Mouse (Mus musculus) liver, postnatal 0 days (tissue): ENCODE results near the gene Mymx. TPM values are rescaled to one million over a fixed set of nuclear protein-coding genes. Genes with fewer than 3 reads are reported as not detected.
A peak's percentile ranks its signal among the peaks of the same experiment; 100 is the strongest.

Experiments used
- ATAC-seq: fragments of 200-750 bp; cut with Nextera tagmentation; 2 replicates; pipeline ENCODE4 v1.8.0; 2017; ENCODE audit warnings: mild to moderate bottlenecking, moderate library complexity
- DNase-seq: peaks from one replicate; pipeline ENCODE4 v3.0.0-alpha.2; 2016
- H3K27ac ChIP-seq: fragments of 300-500 bp; sonication (generic); 2 replicates; pipeline ENCODE4 v1.5.1; 2014; ENCODE audit warnings: antibody characterized with exemption, moderate library complexity, mild to moderate bottlenecking, low read depth
- H3K27me3 ChIP-seq: fragments of 300-500 bp; sonication (generic); 2 replicates; pipeline ENCODE4 v1.6.1; 2014; ENCODE audit warnings: low read length, control low read depth, mixed read lengths; ENCODE audit not compliant: insufficient read depth
- H3K36me3 ChIP-seq: fragments of 300-500 bp; sonication (generic); replicated peaks from 2 replicates; pipeline ENCODE4 v1.6.1; 2014; ENCODE audit warnings: mild to moderate bottlenecking, control low read depth, low read length, moderate library complexity, mixed read lengths; ENCODE audit not compliant: insufficient read depth
- H3K4me1 ChIP-seq: fragments of 300-500 bp; sonication (generic); 2 replicates; pipeline ENCODE4 v1.6.1; 2014; ENCODE audit warnings: antibody characterized with exemption, mild to moderate bottlenecking, control low read depth; ENCODE audit not compliant: insufficient read depth
- H3K4me2 ChIP-seq: fragments of 300-500 bp; sonication (generic); 2 replicates; pipeline ENCODE4 v1.6.1; 2014; ENCODE audit warnings: low read depth, mild to moderate bottlenecking, low read length, moderate library complexity, mixed read lengths
- H3K4me3 ChIP-seq: fragments of 300-500 bp; sonication (generic); 2 replicates; pipeline ENCODE4 v1.5.1; 2014; ENCODE audit warnings: low read depth, low read length
- H3K9ac ChIP-seq: fragments of 300-500 bp; sonication (generic); replicated peaks from 2 replicates; pipeline ENCODE4 v1.6.1; 2014; ENCODE audit warnings: mild to moderate bottlenecking, moderate library complexity
- H3K9me3 ChIP-seq: fragments of 300-500 bp; sonication (generic); 2 replicates; pipeline ENCODE4 v1.6.1; 2016; ENCODE audit warnings: mild to moderate bottlenecking, control low read depth, low read length, mixed read lengths
- CTCF ChIP-seq: sonication (generic); IDR thresholded peaks from 2 replicates; pipeline ENCODE4 v1.5.1; 2016; ENCODE audit warnings: antibody characterized with exemption, low read depth
- EP300 ChIP-seq: IDR thresholded peaks from 2 replicates; pipeline ENCODE4 v1.6.1; 2016; ENCODE audit warnings: antibody characterized with exemption, low read depth, mild to moderate bottlenecking
- WGBS: fragments of 180-500 bp; shearing (Covaris S2); extraction: QIAGEN DNeasy Blood & Tissue Kit; methylation state at CpG from one replicate; pipeline ENCODE4 v1.1.7; 2014; ENCODE audit not compliant: insufficient replicate concordance; 5-methylcytosine and 5-hydroxymethylcytosine counted together
- polyA plus RNA-seq: library from polyadenylated mRNA; unstranded; fragments of >200 nt; fragmentation: Nextera tagmentation; extraction: Ambion mirVana; gene quantifications from 2 replicates; pipeline ENCODE4 v1.2.1, GENCODE M21; 2015

Gene Mymx
- polyA plus RNA-seq, 1 experiment from 2014 or later, result not detected

DNA sequence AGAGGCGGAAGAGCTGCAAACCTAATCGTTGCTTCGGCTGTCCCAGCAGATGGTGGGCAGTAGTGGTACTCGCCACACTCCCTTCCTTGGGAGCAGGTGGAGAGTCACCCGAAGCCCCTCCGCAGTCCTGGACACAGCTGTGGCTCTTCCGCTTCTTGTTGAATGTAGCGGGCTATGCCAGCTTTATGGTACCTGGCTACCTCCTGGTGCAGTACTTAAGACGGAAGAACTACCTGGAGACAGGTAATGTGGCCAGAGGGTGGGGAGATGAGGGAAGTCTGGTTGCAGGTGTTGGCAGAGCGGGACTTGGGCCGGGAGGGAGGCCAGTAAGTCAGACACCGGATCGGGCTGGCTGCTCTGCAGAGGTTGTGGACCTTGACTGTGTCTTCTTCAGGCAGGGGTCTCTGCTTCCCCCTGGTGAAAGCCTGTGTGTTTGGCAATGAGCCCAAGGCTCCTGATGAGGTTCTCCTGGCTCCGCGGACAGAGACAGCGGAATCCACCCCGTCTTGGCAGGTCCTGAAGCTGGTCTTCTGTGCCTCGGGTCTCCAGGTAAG lies 37.3 kb downstream of the Mymx start:
- peaks cover 46% of the 10 kb centered on the region for H3K36me3 ChIP-seq
- no peaks in the 10 kb centered on the region for H3K27me3 ChIP-seq
- H3K4me1 ChIP-seq, result peaks cover 18% of the 10 kb centered on the region
- H3K9me3 ChIP-seq, result no peaks in the 10 kb centered on the region
- peak overlapping the region; percentile 86; the same call in 1 of the 2 replicates for H3K27ac ChIP-seq
- peak overlapping the region; percentile 93 for H3K9ac ChIP-seq
- TF ChIP-seq CTCF (no peak), EP300 (no peak)
- H3K4me3 ChIP-seq, result peak overlapping the region; percentile 91
- DNase-seq (no peak), ATAC-seq (no peak)
- peak overlapping the region; percentile 97 for H3K4me2 ChIP-seq
- WGBS, result 16% methylated on average over 18 of the region's 18 CpGs

DNA sequence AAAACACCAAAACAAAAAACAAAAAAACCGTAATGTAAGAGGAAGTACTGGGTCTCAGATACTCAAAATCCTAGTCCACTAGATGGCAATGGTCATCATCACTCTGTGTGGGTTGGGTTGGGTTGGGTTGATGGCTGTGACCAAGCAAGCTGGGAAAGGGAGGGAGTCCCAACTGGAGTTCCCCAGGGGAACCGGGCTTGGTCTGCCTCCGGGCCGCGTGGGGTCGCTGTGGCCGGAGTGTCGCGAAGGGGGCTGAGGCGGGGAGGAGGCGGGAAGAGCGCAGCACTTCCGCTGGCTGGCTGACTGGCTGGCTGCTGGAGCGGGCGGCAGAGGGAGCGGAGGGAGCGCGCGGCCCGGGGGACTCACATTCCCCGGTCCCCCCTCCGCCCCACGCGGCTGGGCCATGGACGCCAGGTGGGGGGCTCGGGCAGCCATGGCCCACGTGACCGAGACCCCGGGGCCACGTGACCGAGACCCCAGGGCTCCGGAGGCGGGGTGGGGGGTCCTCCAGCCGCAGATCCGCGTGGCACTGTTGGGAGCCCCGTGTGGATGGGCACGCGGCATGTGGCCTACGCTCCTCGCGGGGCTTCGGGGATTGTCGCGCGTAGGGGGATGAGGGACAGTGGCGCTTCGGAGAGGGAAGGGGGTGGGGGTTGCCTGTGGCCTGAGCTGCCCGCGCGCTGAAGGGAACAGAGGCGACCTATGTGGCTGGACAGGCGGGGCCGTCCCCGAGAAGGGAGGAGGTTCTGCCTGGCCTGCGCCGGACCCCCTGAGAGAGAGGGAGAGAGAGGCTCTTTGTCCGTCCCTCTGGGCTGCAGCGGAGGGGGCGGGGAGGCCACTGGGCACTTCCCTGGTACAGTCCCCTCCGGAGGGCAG lies 38.0 kb downstream of the Mymx start, which contains the start of gene Slc35b2:
Slc35b2 (plus strand) TSS at position 220 of the 876 bp plus-strand sequence.
- H3K27ac ChIP-seq, result peak within 1 kb of the TSS; percentile 86
- H3K9me3 ChIP-seq, result no peaks in the 10 kb centered on the region
- DNase-seq, result peak; percentile 92
- no peaks in the 10 kb centered on the region for H3K27me3 ChIP-seq
- ATAC-seq, result peak; percentile 90
- WGBS, result under 1% methylated on average over 45 of the region's 61 CpGs
- peaks cover 39% of the 10 kb centered on the region for H3K36me3 ChIP-seq
- peak within 1 kb of the TSS; percentile 91 for H3K4me3 ChIP-seq
- TF ChIP-seq CTCF (peak; percentile 96), EP300 (no peak)
- H3K4me1 ChIP-seq, result peaks cover 18% of the 10 kb centered on the region
- peak within 1 kb of the TSS; percentile 93 for H3K9ac ChIP-seq
- peak within 1 kb of the TSS; percentile 97 for H3K4me2 ChIP-seq

DNA sequence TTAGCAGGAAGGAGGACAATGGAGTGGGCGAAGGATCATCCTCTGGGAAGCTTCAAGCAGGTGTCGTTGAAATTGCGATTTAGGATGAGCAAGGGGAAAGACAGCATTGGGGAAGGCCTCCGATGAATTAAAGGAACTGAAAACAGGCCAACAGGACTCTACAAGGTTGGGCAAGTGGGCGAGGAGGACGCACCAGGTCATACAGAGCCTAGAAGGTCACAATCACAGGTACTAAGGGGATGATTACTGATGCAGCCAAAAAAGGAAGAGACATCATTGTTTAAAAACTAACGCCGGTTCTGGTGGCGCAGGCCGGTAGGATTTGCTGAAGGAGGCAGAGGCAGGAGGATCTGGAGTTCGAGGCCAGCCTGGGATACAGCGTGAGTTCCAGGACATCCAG lies 38.7 kb downstream of the Mymx start:
- peak overlapping the region; percentile 97; the same call in 1 of the 2 replicates for H3K4me2 ChIP-seq
- H3K27ac ChIP-seq, result no peak overlapping the region
- no peaks in the 10 kb centered on the region for H3K9me3 ChIP-seq
- H3K4me3 ChIP-seq, result peak overlapping the region; percentile 91; the same call in 1 of the 2 replicates
- H3K9ac ChIP-seq, result no peak overlapping the region
- H3K4me1 ChIP-seq, result peaks cover 19% of the 10 kb centered on the region
- no peaks in the 10 kb centered on the region for H3K27me3 ChIP-seq
- H3K36me3 ChIP-seq, result peaks cover 37% of the 10 kb centered on the region
- DNase-seq, result no peak
- ATAC-seq, result no peak
- no peak for TF ChIP-seq EP300
- TF ChIP-seq CTCF, result no peak
- WGBS, result 66% methylated on average over 12 of the region's 12 CpGs

DNA sequence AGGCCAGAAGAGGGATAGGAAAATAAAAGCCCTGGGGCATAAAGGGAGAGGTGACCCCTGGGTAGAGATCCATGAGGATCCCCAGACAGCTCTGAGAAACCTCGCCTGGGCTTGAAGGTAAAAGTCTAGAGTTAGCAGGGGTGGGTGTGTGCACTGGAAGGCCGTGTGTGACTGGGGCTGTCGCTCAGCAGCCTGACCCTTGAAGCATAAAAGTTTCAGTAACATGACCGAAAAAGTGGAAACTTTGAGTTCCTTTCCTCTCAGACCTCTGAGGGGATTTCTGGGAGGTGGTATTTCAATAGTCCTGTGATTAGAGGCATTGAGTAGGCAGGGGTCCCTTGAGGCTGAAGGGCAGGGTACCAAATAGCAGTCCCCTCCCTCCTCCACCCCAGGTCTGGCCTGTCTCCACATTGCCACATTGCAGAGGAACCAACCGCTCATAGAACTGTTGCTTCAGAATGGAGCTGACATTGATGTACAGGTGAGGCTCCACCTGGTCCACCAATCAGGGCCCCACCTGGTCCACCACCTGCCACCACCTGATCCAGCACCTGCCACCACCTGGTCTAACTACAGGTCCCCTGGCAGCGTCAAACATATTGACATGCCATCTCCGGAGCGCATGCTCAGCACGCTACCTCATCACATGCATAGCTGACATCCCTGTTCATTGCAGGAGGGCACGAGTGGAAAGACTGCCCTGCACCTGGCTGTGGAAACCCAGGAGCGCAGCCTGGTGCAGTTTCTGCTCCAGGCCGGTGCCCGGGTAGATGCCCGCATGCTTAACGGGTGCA lies 42.0 kb downstream of the Mymx start:
- no peak overlapping the region for H3K4me3 ChIP-seq
- H3K4me1 ChIP-seq, result peaks cover 26% of the 10 kb centered on the region
- H3K36me3 ChIP-seq, result peaks cover 9% of the 10 kb centered on the region
- WGBS, result 81% methylated on average over 15 of the region's 15 CpGs
- no peak for TF ChIP-seq CTCF
- TF ChIP-seq EP300, result no peak
- peaks cover 3% of the 10 kb centered on the region; the same call in 1 of the 2 replicates for H3K27me3 ChIP-seq
- no peak for DNase-seq
- no peak overlapping the region for H3K9ac ChIP-seq
- H3K9me3 ChIP-seq, result no peaks in the 10 kb centered on the region
- H3K27ac ChIP-seq, result no peak overlapping the region
- no peak overlapping the region for H3K4me2 ChIP-seq
- no peak for ATAC-seq

DNA sequence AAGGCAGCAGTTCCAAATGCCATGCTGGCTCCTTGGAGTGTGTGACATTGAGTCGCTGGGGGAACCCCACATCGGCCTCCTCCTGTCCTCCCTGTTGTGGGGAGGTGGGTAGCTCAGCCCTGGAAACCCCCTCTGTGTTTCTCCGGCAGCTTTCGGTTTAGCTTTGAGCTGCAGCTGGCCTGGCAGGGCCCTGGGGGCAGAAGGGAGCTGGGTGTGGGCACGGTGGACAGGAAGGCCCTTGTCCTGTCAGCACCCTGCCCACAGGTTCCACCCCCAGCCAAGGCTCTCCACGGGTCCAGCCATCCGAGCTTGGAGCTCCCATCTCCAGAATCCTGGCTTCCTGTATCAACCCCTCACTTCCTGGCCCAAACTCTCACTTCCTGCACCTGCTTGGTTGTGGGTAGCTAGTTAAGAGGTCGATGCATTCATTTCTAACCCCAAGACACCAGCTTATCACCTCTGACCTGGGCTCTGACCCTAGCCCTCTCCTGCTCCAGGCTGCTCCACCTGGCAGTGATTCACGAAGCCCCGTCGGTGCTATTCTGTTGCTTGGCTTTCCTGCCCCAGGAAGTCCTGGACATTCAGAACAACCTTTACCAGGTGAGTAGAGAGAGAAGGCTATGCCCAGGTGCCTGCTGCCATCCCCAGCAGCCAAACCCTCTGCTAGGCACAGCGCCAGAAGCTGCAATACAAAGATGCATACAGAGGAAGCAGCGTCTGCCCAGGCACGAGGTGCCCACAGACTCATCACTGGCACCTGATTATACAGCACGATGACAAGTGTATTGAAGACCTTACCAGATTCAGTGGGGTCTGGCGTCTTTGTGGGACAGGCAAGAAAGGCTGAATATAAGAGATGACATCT lies 43.7 kb downstream of the Mymx start:
- H3K4me2 ChIP-seq, result peak overlapping the region; percentile 93
- TF ChIP-seq CTCF (no peak), EP300 (no peak)
- no peak overlapping the region; the same call in 1 of the 2 replicates for H3K9ac ChIP-seq
- H3K27ac ChIP-seq, result peak overlapping the region; percentile 20
- H3K9me3 ChIP-seq, result no peaks in the 10 kb centered on the region
- WGBS, result 51% methylated on average over 16 of the region's 16 CpGs
- peaks cover 16% of the 10 kb centered on the region for H3K4me1 ChIP-seq
- peaks cover 3% of the 10 kb centered on the region; the same call in 1 of the 2 replicates for H3K27me3 ChIP-seq
- ATAC-seq (no peak), DNase-seq (peak; percentile 31)
- 0 out of 2 replicates have a peak overlapping the region, but pooled peaks have one; percentile 63 for H3K4me3 ChIP-seq
- H3K36me3 ChIP-seq, result peaks cover 9% of the 10 kb centered on the region
